Mouse (Mus musculus): ENCODE data around the gene Evi2.

DNA sequence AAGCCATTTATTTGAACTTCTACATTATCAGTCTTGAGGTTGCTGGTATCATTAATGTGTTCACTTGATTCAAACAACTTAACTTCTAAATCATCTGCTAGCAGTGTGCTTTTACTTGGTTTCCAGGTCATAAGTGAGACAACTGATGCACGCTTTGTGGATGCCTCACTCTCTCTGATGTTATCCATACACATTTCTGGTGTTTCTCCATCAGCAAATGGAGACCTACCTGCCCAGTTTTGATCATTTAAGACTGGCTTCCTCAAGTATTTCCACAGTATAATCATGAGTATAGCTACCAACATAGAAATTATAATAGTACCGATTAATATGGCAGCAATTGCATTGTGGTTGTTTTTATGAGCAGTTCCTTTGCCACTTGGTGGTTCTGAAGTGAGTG, 14.6 kb downstream of the Evi2 start:
- no peak for TF ChIP-seq CTCF (IDR thresholded peaks at IDR 0.05; ENCODE audit: insufficient read depth, low read length)
- no peak for TF ChIP-seq POLR2A (IDR thresholded peaks at IDR 0.05; ENCODE audit: borderline replicate concordance, extremely low read depth, low read depth, low read length)

All from lung, adult 2 months (tissue).